Mouse (Mus musculus) forebrain, embryonic 11.5 days (tissue): ENCODE measurements around the gene Chdh. TPM values are rescaled to one million over a fixed set of nuclear protein-coding genes. Genes with fewer than 3 reads are reported as not detected.

Source experiments
- ATAC-seq: fragments of 200-750 bp; cut with Nextera tagmentation; replicated peaks from 2 replicates; pipeline ENCODE4 v1.8.0; 2017; ENCODE audit warnings: moderate TSS enrichment; ENCODE audit not compliant: low FRiP score
- DNase-seq: peaks from one replicate; pipeline ENCODE4 v3.0.0-alpha.2; 2017; ENCODE audit warnings: low spot score
- H3K27ac ChIP-seq: fragments of 300-500 bp; sonication (generic); 2 replicates; pipeline ENCODE4 v1.5.1; 2014; ENCODE audit warnings: low read depth, low read length
- H3K27me3 ChIP-seq: fragments of 300-500 bp; sonication (generic); 2 replicates; pipeline ENCODE4 v1.6.1; 2014; ENCODE audit warnings: mild to moderate bottlenecking, low read length, mixed read lengths; ENCODE audit not compliant: control insufficient read depth, insufficient read depth
- H3K36me3 ChIP-seq: fragments of 300-500 bp; sonication (generic); 2 replicates; pipeline ENCODE4 v1.6.1; 2014; ENCODE audit warnings: mild to moderate bottlenecking, low read length, moderate library complexity, mixed read lengths; ENCODE audit not compliant: control insufficient read depth, insufficient read depth
- H3K4me1 ChIP-seq: fragments of 300-500 bp; sonication (generic); replicated peaks from 2 replicates; pipeline ENCODE4 v1.6.1; 2014; ENCODE audit warnings: low read length, mixed read lengths; ENCODE audit not compliant: control insufficient read depth, insufficient read depth
- H3K4me2 ChIP-seq: fragments of 300-500 bp; sonication (generic); 2 replicates; pipeline ENCODE4 v1.6.1; 2014; ENCODE audit warnings: low read depth, mild to moderate bottlenecking, low read length, moderate library complexity, mixed read lengths; ENCODE audit not compliant: severe bottlenecking
- H3K4me3 ChIP-seq: fragments of 300-500 bp; sonication (generic); 2 replicates; pipeline ENCODE4 v1.5.1; 2014; ENCODE audit warnings: low read depth, low read length
- H3K9ac ChIP-seq: fragments of 300-500 bp; sonication (generic); 2 replicates; pipeline ENCODE4 v1.6.1; 2014; ENCODE audit warnings: low read length
- H3K9me3 ChIP-seq: fragments of 300-500 bp; sonication (generic); 2 replicates; pipeline ENCODE4 v1.6.1; 2016; ENCODE audit warnings: low read length, mixed read lengths; ENCODE audit not compliant: control insufficient read depth
- WGBS: fragments of 180-500 bp; shearing (Covaris S2); extraction: QIAGEN DNeasy Blood & Tissue Kit; methylation state at CpG from one replicate; pipeline ENCODE4 v1.1.7; 2014; 5-methylcytosine and 5-hydroxymethylcytosine counted together
- polyA plus RNA-seq: library from polyadenylated mRNA; unstranded; fragments of >200 nt; fragmentation: Nextera tagmentation; extraction: Ambion mirVana; gene quantifications from 2 replicates; pipeline ENCODE4 v1.2.1, GENCODE M21; 2014

Gene Chdh
- polyA plus RNA-seq, 1 experiment from 2014 or later: not detected

GRCm38 (mm10) chr14:30056031-30056766 lies 47.4 kb downstream of the Chdh start:
- Histone ChIP-seq H3K9me3 (no peaks in the 10 kb centered on the region), H3K27me3 (no peaks in the 10 kb centered on the region), H3K4me2 (no peak overlapping the region), H3K4me3 (no peak overlapping the region), H3K27ac (no peak overlapping the region), H3K36me3 (no peaks in the 10 kb centered on the region), H3K4me1 (peaks cover 2% of the 10 kb centered on the region; the same call in 1 of the 2 replicates), H3K9ac (no peak overlapping the region)
- ATAC-seq (0 out of 2 replicates have a peak, but pooled peaks have one; percentile 2), DNase-seq (no peak)
- 62% methylated on average over 13 of the region's 13 CpGs for WGBS

GRCm38 (mm10) chr14:30064864-30065263 lies 56.0 kb downstream of the Chdh start:
- no peak overlapping the region for H3K9ac ChIP-seq
- no peaks in the 10 kb centered on the region for H3K9me3 ChIP-seq
- no peak overlapping the region for H3K4me2 ChIP-seq
- DNase-seq (no peak), ATAC-seq (no peak)
- H3K27ac ChIP-seq: no peak overlapping the region
- WGBS: 87% methylated on average over 2 of the region's 2 CpGs
- no peaks in the 10 kb centered on the region for H3K27me3 ChIP-seq
- no peaks in the 10 kb centered on the region for H3K36me3 ChIP-seq
- no peak overlapping the region for H3K4me3 ChIP-seq
- H3K4me1 ChIP-seq: no peaks in the 10 kb centered on the region

- Histone ChIP-seq H3K4me3 (no peak overlapping the region), H3K36me3 (no peaks in the 10 kb centered on the region), H3K4me1 (no peaks in the 10 kb centered on the region), H3K9me3 (no peaks in the 10 kb centered on the region), H3K4me2 (no peak overlapping the region), H3K27me3 (no peaks in the 10 kb centered on the region), H3K9ac (no peak overlapping the region), H3K27ac (no peak overlapping the region)
- WGBS: 91% methylated on average over 12 of the region's 12 CpGs
- DNase-seq (no peak), ATAC-seq (no peak)
Observed at GRCm38 (mm10) chr14:30066752-30067151, 57.9 kb downstream of the Chdh start.

- H3K27me3 ChIP-seq: no peaks in the 10 kb centered on the region
- no peak for ATAC-seq
- H3K4me1 ChIP-seq: no peaks in the 10 kb centered on the region
- no peak for DNase-seq
- no peak overlapping the region for H3K27ac ChIP-seq
- no peak overlapping the region for H3K4me2 ChIP-seq
- H3K9ac ChIP-seq: no peak overlapping the region
- H3K36me3 ChIP-seq: no peaks in the 10 kb centered on the region
- 72% methylated on average over 3 of the region's 3 CpGs for WGBS
- no peak overlapping the region for H3K4me3 ChIP-seq
- H3K9me3 ChIP-seq: no peaks in the 10 kb centered on the region
Observed at GRCm38 (mm10) chr14:30068566-30068965, 59.7 kb downstream of the Chdh start.

- no peak overlapping the region for H3K27ac ChIP-seq
- 91% methylated on average over 7 of the region's 7 CpGs for WGBS
- H3K27me3 ChIP-seq: no peaks in the 10 kb centered on the region
- H3K4me3 ChIP-seq: no peak overlapping the region
- no peaks in the 10 kb centered on the region for H3K9me3 ChIP-seq
- H3K36me3 ChIP-seq: no peaks in the 10 kb centered on the region
- H3K4me1 ChIP-seq: no peaks in the 10 kb centered on the region
- no peak overlapping the region for H3K4me2 ChIP-seq
- no peak overlapping the region for H3K9ac ChIP-seq
- no peak for ATAC-seq
- no peak for DNase-seq
Observed at GRCm38 (mm10) chr14:30075268-30075887, 66.6 kb downstream of the Chdh start.

GRCm38 (mm10) chr14:30078115-30078808 lies 69.4 kb downstream of the Chdh start:
- Histone ChIP-seq H3K27me3 (no peaks in the 10 kb centered on the region), H3K9me3 (no peaks in the 10 kb centered on the region), H3K27ac (no peak overlapping the region), H3K4me1 (no peaks in the 10 kb centered on the region), H3K9ac (no peak overlapping the region), H3K4me2 (no peak overlapping the region), H3K4me3 (no peak overlapping the region), H3K36me3 (no peaks in the 10 kb centered on the region)
- WGBS: 83% methylated on average over 15 of the region's 15 CpGs
- no peak for ATAC-seq
- DNase-seq: no peak

- Histone ChIP-seq H3K36me3 (no peaks in the 10 kb centered on the region), H3K9ac (no peak overlapping the region), H3K27me3 (no peaks in the 10 kb centered on the region), H3K27ac (no peak overlapping the region), H3K4me1 (no peaks in the 10 kb centered on the region), H3K9me3 (no peaks in the 10 kb centered on the region), H3K4me2 (no peak overlapping the region), H3K4me3 (no peak overlapping the region)
- no peak for ATAC-seq
- WGBS: 86% methylated on average over 4 of the region's 4 CpGs
- DNase-seq: no peak
Observed at GRCm38 (mm10) chr14:30079729-30080128, 70.9 kb downstream of the Chdh start.
